Mouse (Mus musculus): Measurements from ENCODE around the gene Olfr287. TPM values are rescaled to one million over a fixed set of nuclear protein-coding genes. Genes with fewer than 3 reads are reported as not detected.

Gene Olfr287
- polyA plus RNA-seq, 1 experiment from 2014 or later: not detected

GRCm38 (mm10) chr15:98166963-98167644 lies 53.8 kb downstream of the Olfr287 start, which contains the start of gene Ccdc184:
Gene Ccdc184 (plus strand): TSS chr15:98167158.
- peak within 1 kb of the TSS; percentile 64 for H3K4me3 ChIP-seq (replicated peaks)
- peaks cover 50% of the 10 kb centered on the region for H3K4me1 ChIP-seq (replicated peaks)
- peak within 1 kb of the TSS; percentile 97 for H3K27ac ChIP-seq
- H3K9me3 ChIP-seq: no peaks in the 10 kb centered on the region
- peak within 1 kb of the TSS; percentile 77 for H3K9ac ChIP-seq (replicated peaks)
- peak; percentile 86 for ATAC-seq
- under 1% methylated on average over 18 of the region's 18 CpGs for WGBS
- H3K27me3 ChIP-seq: peaks cover 29% of the 10 kb centered on the region
- peak within 1 kb of the TSS; percentile 84 for H3K4me2 ChIP-seq (replicated peaks)
- H3K36me3 ChIP-seq: no peaks in the 10 kb centered on the region

- Histone ChIP-seq H3K4me3 (replicated peaks) (no peak within 1 kb of the TSS), H3K4me2 (replicated peaks) (peak within 1 kb of the TSS; percentile 84; the same call in 1 of the 2 replicates)
These were observed 55.3 kb downstream of the Olfr287 start, which contains the start of gene Asb8 for GRCm38 (mm10) chr15:98165525-98165924. Gene Asb8 (minus strand): TSS chr15:98165625.

GRCm38 (mm10) chr15:98162561-98162960 lies 58.3 kb downstream of the Olfr287 start:
- Histone ChIP-seq H3K9me3 (no peaks in the 10 kb centered on the region), H3K27me3 (peaks cover 6% of the 10 kb centered on the region), H3K9ac (replicated peaks) (no peak overlapping the region), H3K36me3 (no peaks in the 10 kb centered on the region), H3K4me1 (replicated peaks) (peaks cover 9% of the 10 kb centered on the region), H3K27ac (no peak overlapping the region), H3K4me2 (replicated peaks) (no peak overlapping the region), H3K4me3 (replicated peaks) (no peak overlapping the region)
- WGBS: 85% methylated on average over 4 of the region's 4 CpGs
- no peak for ATAC-seq

More at GRCm38 (mm10) chr15:98165525-98165924, 55.3 kb downstream of the Olfr287 start, which contains the start of gene Asb8:
- Histone ChIP-seq H3K36me3 (no peaks in the 10 kb centered on the region), H3K27ac (no peak within 1 kb of the TSS), H3K27me3 (peaks cover 29% of the 10 kb centered on the region), H3K4me1 (replicated peaks) (peaks cover 36% of the 10 kb centered on the region), H3K9ac (replicated peaks) (no peak within 1 kb of the TSS), H3K9me3 (no peaks in the 10 kb centered on the region)
- 89% methylated on average over 5 of the region's 5 CpGs for WGBS
- ATAC-seq: no peak

- no peak overlapping the region for H3K27ac ChIP-seq
- 60% methylated on average over 19 of the region's 19 CpGs for WGBS
- H3K4me3 ChIP-seq (replicated peaks): no peak overlapping the region
- H3K9ac ChIP-seq (replicated peaks): no peak overlapping the region
- no peak for ATAC-seq
- no peaks in the 10 kb centered on the region for H3K36me3 ChIP-seq
- H3K4me1 ChIP-seq (replicated peaks): peaks cover under 1% of the 10 kb centered on the region; the same call in 1 of the 2 replicates
- H3K27me3 ChIP-seq: peaks cover 6% of the 10 kb centered on the region
- H3K9me3 ChIP-seq: no peaks in the 10 kb centered on the region
- H3K4me2 ChIP-seq (replicated peaks): no peak overlapping the region
These were observed 59.6 kb downstream of the Olfr287 start for GRCm38 (mm10) chr15:98161026-98161805.

GRCm38 (mm10) chr15:98157253-98157652 lies 63.6 kb downstream of the Olfr287 start:
- Histone ChIP-seq H3K9ac (replicated peaks) (no peak overlapping the region), H3K4me2 (replicated peaks) (no peak overlapping the region), H3K9me3 (no peaks in the 10 kb centered on the region), H3K36me3 (no peaks in the 10 kb centered on the region), H3K27ac (no peak overlapping the region), H3K4me1 (replicated peaks) (no peaks in the 10 kb centered on the region), H3K27me3 (no peaks in the 10 kb centered on the region), H3K4me3 (replicated peaks) (no peak overlapping the region)
- no peak for ATAC-seq
- 78% methylated on average over 1 of the region's 1 CpGs for WGBS

Other genes with a start within 250 kb of the Olfr287 start
- gene Col2a1, start 216.4 kb downstream of the Olfr287 start, polyA plus RNA-seq (2015; fragmentation: Nextera tagmentation; extraction: Ambion mirVana): 39.1 and 57.5 TPM in 2 replicates
- 70.8 and 73.8 TPM in 2 replicates for gene Pfkm, start 128.5 kb downstream of the Olfr287 start, polyA plus RNA-seq (2015; fragmentation: Nextera tagmentation; extraction: Ambion mirVana)
- gene Senp1, start 127.3 kb downstream of the Olfr287 start, polyA plus RNA-seq (2015; fragmentation: Nextera tagmentation; extraction: Ambion mirVana): 27.6 and 31.1 TPM in 2 replicates
- gene Asb8, start 55.4 kb downstream of the Olfr287 start, polyA plus RNA-seq (2015; fragmentation: Nextera tagmentation; extraction: Ambion mirVana): 54.4 and 54.9 TPM in 2 replicates
- gene Ccdc184, start 53.9 kb downstream of the Olfr287 start, polyA plus RNA-seq (2015; fragmentation: Nextera tagmentation; extraction: Ambion mirVana): 55.4 and 60.4 TPM in 2 replicates
- not detected in 2 replicates for gene Olfr288, start 25.5 kb downstream of the Olfr287 start, polyA plus RNA-seq (2015; fragmentation: Nextera tagmentation; extraction: Ambion mirVana)
- gene Gm44579, start 79 bp downstream of the Olfr287 start, polyA plus RNA-seq (2015; fragmentation: Nextera tagmentation; extraction: Ambion mirVana): not detected in 2 replicates
- not detected in 2 replicates for gene Olfr286, start 13.4 kb upstream of the Olfr287 start, polyA plus RNA-seq (2015; fragmentation: Nextera tagmentation; extraction: Ambion mirVana)
- not detected in 2 replicates for gene H1fnt, start 36.2 kb upstream of the Olfr287 start, polyA plus RNA-seq (2015; fragmentation: Nextera tagmentation; extraction: Ambion mirVana)
- 5.7 and 5.9 TPM in 2 replicates for gene Zfp641, start 75.1 kb upstream of the Olfr287 start, polyA plus RNA-seq (2015; fragmentation: Nextera tagmentation; extraction: Ambion mirVana)
- gene Olfr285, start 96.3 kb upstream of the Olfr287 start, polyA plus RNA-seq (2015; fragmentation: Nextera tagmentation; extraction: Ambion mirVana): not detected in 2 replicates
- gene Olfr284, start 119.9 kb upstream of the Olfr287 start, polyA plus RNA-seq (2015; fragmentation: Nextera tagmentation; extraction: Ambion mirVana): not detected in 2 replicates
- not detected in 2 replicates for gene Olfr283, start 159.9 kb upstream of the Olfr287 start, polyA plus RNA-seq (2015; fragmentation: Nextera tagmentation; extraction: Ambion mirVana)
- not detected in 2 replicates for gene Olfr282, start 210.2 kb upstream of the Olfr287 start, polyA plus RNA-seq (2015; fragmentation: Nextera tagmentation; extraction: Ambion mirVana)
- not detected in 2 replicates for gene Olfr281, start 231.5 kb upstream of the Olfr287 start, polyA plus RNA-seq (2015; fragmentation: Nextera tagmentation; extraction: Ambion mirVana)
- gene OR5BS1P, start 248.8 kb upstream of the Olfr287 start, polyA plus RNA-seq (2015; fragmentation: Nextera tagmentation; extraction: Ambion mirVana): not detected in 2 replicates

All from midbrain, embryonic 13.5 days (tissue).